Mouse (Mus musculus) fibroblast of lung, adult 2 months (primary cell): ENCODE results near the gene Tceal1.
"Not testable (repeated sequence)": the region's sequence is repeated elsewhere in the genome, so short reads cannot be mapped to it uniquely, and the experiment has no call there.

Experiments used
- DNase-seq: peaks from one replicate; pipeline ENCODE4 v3.0.0-alpha.2; 2011; ENCODE audit warnings: low read depth

Gene Tceal1

DNA sequence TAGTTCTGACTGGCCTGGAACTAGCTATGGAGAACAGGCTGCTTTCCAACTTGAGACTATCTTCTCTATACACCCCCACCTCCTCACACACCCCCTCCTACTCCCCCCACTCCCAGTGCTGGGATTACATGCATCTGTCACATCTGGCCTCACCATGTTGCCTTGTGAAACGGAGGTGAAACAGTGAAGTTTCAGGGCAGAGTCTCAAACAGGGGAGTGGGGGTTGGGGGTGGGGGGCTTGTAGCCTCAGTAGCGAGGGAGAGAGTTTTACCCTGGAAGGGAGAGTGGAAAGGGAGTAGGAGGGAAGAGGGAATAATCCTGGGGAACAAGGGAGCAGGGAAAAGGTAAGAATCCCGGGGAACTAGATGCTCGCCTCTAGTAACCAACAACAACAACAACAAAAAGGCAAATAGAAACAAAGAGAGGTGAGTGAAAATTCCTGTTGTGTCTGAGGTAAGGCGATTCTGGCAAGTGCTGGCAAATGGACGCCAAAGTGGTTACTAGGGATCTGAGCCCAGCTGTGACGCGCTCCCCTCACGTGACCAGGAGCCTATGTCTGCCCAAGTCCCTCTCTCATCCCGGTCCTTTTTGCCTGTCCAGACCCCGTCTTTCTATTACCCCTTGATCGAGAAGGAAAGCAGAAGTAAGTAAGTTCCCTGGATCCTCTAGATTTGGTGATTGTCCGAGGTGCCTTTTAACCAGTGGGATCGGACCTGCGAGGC lies at the start of gene Tceal1:
Gene Tceal1, plus strand, starts transcription at position 537 of the 722 bp plus-strand sequence.
- peak; percentile 40 for DNase-seq

DNA sequence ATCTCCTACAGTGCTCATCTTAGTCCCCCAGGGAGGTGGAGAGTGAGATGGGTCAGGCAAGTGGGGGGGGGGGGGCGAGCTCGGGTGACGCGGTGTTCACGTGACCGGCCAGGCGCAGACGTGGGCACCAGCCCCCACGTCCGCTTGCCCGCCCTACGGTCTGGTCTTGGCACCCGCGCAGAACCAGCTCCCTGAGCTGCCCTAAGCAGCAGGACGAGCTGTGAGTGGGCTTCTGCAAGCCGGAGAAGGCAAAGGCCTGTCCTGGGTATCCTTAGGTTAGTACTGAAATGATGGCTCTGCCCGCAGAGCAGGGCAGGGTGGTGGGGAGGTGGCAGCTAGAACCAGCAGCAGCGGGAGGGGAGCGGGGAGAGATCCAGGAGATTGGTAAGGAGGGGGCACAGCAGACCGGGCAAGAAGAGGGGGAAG lies 41.5 kb upstream of the Tceal1 start:
- DNase-seq = no peak

DNA sequence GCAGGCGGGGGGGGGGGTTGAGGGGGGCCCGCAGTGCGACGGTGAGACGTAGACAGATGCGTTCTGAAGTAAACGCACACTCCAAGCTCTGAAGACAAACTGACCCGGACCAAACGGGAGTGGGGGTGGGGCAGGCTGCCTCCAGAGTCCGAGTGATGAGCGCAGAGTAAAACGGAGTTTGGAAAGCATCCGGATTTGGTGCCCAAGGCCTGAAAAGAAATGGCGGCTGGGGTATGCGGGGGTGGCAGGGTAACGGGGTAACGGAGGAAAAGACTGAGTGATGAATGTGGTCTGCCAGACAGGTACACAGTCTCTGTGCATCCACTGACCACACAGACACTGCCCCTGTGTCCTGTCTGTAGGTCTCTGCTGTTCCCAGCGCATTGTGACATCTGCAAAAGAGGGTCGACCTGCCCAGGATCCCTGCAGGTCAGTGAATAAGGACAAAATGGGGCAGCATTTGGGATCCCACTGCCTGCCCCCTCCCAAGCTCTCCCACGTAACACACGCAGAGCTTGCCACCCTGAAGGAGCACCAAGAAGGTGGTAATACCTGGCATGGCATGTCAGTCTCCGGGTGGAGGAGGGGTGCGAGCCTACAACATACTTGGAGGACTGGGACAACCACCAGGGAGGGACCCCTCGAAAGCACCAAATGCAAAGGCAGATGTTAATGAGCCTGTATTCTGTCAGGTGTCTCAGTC lies 40.9 kb upstream of the Tceal1 start:
- DNase-seq = not testable (repeated sequence)

DNA sequence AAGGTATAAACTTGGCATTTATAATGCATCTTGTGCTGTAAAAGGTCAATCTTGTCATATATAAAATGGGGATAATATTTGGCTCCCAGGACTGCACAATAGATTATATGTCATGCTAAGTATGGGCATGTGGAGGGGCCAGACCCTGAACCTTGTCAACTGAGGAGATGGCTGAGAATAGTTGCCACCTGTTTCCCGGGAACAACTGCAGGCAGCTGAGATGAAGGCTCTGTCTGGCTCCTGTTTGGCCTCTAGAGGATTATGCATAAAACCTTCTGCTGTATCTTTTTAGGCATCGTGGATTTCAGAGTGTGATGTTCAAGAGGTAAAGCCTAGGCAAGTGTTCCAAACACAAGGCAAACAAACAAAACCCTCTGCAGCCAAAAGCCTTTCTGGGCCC lies 39.0 kb upstream of the Tceal1 start:
- no peak for DNase-seq

DNA sequence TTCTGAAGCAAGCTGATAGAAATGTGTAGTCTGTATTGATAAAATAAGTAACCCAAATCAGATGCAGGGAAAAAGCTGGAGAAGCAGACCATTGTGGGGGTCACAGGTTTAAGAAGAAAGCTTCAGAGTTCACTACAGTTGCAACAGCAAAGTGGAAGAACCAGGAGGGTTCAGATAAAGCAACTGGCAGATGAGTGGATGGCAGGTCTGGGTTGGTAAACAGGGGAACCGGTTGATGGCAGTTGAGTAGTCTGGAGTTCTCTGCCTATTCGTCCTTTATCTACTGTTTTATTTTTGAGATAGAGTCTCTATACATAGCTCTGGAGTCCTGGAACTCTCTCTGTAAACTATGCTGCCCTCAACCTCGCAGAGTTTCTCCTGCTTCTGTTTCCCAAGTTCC lies 26.8 kb upstream of the Tceal1 start:
- DNase-seq = no peak

DNA sequence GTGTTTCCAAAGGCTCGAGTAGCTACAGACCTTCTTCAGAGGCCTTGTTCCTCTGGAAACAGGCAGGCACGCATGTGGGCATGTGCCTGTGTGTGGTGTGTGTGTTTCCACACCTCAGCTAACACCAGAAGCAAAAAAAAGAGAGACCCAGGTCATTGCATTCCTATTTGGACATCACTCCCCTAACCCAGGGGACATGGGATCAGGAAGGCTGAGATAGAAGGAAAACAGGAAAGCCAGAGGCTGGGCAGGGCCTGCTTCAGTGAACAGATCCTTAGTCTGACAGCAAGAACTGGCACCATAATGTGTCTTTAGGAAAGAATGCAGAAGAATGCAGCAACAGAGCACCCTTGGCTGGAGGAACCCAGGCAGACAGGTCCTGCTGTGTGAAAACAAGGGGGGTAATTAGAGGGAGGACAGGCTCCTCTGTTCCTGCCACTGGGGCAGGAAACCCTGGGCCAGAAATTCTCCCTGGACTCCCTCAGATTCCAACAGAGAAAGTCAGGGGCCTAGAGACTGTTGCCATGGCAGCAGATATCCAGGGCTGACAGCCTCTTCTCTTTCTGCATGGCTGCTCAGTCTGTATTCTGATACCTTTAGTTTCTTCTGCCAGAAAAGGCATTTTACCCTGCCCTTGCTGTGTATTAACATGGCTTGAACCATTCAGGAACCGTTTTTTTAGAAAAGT lies 16.0 kb upstream of the Tceal1 start:
- not testable (repeated sequence) for DNase-seq

DNA sequence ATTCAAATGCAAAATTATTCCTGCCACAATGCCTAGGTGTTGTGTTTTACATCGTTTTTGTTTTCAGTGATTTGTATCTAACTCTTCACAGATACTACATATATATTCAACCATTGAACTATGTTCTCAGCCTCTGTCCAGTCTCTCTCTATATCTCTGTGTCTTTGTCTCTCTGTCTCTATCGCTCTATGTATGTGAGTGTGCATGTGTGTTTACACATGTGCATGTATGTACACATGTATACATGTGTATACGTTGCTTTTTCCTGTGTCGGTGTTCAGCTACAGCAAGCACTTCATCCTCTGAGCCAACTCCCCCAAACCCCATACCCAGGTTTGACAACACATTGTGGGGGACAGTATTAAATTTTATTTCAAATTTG lies 15.5 kb upstream of the Tceal1 start:
- DNase-seq = no peak

DNA sequence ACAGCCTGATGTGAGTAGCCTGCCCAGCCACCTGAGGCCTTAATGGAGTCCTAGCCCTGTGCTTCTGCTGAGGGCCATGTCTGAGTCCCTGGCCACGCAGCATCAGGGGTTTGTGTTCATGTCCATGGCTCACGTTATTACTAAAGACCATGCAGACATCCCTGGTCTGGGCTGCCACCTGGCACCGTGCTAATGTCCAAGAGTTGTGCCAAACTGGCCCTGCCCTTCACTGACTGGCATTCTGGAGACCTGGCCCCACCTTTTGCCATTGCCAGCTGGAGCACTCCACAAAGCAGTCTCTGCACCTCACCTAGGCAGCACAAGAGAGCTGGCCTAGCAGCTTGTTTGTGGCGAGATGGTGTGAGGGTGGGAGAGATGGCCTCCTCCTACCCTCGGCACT lies 14.6 kb upstream of the Tceal1 start:
- no peak for DNase-seq

DNA sequence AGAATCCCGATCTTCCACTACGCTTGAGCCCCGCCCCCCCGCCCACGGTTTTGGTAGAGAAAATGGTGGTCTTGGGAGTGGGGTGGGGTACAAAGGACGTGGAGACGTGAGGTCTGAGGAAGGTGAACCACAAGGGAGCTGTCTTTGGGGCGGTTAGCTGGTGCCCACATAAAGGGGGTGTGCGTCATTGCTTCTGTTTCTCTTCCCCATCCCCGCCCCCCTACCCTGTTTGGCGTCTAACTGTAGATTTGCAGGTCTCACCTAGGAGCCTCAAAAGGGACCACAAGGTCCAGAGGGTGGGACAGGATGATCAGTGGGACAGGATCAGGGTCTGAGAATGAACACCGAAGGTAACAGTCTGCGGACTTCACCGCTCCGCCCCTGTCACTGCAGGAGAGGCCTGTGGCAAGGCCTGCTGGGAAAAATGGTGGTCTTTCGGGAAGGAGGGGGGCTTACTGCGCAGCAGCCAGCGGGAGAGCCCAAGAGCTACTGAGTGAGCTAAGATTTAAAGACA lies 443 bp downstream of the Tceal1 start:
- peak; percentile 6 for DNase-seq

DNA sequence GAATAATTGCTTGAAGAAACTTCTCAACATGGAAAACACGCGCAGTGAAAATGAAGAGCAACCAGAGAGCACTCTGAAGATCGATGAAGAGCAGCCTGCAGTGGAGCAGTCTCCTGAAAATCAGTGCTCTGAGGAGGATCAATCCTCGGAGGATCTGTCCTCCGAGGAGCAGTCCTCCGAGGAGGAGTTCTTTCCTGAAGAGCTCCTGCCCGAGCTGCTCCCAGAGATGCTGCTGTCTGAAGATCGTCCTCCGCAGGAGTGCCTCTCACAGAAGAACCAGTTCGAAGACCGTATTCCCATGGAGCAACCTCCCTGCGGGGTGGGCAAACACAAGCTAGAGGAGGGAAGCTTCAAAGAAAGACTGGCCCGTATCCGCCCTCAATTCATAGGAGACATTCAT lies 1.0 kb downstream of the Tceal1 start:
- no peak for DNase-seq

DNA sequence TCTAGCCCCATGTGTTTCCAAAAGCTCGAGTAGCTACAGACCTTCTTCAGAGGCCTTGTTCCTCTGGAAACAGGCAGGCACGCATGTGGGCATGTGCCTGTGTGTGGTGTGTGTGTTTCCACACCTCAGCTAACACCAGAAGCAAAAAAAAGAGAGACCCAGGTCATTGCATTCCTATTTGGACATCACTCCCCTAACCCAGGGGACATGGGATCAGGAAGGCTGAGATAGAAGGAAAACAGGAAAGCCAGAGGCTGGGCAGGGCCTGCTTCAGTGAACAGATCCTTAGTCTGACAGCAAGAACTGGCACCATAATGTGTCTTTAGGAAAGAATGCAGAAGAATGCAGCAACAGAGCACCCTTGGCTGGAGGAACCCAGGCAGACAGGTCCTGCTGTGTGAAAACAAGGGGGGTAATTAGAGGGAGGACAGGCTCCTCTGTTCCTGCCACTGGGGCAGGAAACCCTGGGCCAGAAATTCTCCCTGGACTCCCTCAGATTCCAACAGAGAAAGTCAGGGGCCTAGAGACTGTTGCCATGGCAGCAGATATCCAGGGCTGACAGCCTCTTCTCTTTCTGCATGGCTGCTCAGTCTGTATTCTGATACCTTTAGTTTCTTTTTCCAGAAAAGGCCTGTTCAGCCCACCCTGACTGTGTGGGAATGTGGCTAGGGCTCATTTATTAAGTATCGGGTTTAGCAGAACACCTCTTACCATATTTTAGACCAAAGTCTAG lies 7.1 kb downstream of the Tceal1 start:
- not testable (repeated sequence) for DNase-seq

DNA sequence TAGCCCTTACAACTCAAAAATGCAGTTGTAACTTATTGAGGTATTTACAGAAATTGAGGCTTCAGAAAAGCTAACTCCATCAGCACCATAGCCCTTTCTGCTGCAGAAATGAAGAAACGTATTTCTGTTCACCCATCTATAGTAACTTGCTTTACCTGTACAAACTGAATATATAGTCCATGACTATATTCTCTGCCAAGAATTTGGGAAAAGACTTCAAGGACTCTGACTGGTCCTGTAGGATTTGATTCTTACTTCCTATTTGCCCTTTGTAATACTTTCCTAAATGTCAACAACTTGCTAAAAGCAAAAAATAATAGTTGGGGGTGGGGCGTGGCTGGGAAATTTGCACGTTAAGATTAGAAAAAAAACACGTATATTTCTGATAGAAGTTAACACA lies 24.2 kb downstream of the Tceal1 start:
- no peak for DNase-seq

DNA sequence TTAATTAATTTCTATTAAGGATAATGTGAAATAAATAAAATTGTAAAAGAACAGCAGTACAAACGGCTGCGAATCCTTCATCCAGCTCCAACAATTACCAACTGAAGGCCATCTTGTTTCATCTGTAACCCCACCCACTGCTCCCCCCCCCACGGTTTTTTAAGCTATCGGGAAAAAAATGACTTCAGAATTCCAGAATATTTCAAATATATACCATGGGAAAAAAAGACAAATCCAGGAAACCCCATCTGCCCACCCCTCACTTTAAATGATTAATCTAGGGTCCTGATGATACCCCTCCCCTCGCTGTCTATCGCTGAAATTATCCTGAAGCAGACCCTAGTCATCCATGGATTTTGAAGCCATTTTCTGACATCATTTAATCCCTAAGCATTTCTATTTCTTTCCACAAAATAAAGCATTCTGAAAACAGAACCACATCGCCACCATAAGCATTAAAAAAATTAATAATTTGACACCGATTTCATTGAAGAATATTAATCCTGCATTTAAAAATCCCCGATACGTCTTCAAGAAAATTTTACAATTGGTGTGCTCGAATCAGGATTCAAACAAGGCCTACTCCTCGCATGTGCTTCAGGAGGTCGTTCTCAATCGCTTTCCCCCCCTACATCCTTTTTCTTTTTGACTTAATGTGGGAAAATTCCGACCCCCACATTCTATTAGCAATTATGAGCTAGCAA lies 32.5 kb downstream of the Tceal1 start:
- DNase-seq = no peak

DNA sequence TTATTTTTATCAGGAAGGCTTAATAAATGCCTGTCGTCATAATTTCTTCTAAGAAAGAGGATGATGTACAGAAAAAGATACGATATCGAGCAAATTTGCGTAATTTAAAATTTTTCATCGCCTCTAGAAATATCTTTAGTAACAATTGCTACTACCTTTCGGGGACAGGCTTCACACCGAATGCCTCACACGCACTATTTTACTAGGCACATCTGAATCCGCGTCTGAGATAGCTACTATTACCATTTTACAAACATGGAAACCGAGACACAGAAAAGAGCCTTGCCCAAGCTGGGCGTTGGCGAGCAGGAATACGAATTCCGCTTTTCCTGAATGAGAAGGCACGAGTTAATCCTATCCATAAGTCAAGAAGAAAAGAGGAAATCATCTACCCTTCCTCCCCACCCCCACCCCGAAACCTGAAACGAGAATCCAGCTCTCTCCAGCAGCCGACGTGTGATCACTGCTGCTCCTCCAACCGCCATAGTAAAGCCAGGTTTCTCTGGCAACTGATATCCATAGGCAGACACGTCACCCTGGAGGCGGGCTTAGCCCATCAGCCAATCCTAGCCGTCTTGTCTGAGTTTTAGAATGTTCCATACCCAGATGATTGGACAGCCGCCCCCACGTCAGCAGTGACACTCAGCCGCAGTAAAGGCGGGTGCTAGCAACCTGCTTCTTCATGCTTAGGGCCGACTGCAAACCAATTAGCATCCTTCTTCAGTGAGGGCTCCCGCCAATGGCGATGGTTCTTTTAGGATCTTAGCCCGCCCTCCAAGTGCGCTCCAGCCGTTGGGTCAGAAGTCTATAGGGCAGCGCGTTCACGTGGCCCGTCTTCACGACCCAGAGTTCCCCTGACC lies 33.2 kb downstream of the Tceal1 start:
- DNase-seq = peak; percentile 95

DNA sequence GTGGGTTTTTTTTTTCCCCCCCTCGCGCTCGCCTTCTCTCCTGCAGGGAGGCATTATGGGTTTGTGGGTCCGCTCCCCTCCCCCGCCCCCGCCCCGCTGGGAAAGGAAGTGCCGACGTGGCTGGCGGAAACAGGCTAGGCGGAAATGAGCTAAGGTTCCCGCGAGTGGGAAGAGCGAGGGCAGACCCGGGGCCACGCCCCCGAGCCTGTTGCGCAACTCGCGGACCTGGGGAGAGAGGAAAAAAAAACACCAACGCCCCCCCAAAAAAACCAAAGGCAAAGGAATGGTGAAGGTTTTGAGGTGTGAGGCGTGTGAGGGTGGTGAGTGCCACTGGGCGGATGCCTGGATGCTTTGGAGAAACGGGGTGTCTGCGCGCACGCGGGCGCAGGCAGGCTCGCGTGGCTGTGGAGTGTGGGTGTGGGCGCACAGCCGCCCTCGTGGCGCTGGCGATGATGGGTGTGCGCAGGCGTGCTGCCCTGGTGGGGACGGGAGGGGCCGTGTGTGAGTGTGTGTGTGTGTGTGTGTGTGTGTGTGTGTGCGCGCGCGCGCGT lies 33.9 kb downstream of the Tceal1 start:
- peak; percentile 46 for DNase-seq

DNA sequence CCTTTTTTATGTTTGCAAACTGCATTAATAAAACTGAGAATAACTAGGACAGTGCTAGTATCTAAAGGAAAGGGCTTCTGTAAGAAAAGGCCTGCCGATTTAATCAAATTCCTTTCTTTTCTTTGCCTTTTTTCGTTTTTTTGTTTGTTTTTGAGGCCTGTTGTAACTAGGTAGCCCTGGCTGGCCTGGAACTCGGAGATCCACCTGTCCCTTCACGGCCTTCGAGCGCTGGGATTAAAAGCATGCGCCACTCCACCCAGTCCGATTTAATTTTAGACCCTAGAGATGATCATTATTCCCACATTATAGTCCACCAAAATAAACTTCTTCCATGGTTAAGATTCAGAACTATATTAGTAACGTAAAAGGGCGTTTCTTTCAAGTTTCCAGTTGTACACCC lies 34.5 kb downstream of the Tceal1 start:
- no peak for DNase-seq

DNA sequence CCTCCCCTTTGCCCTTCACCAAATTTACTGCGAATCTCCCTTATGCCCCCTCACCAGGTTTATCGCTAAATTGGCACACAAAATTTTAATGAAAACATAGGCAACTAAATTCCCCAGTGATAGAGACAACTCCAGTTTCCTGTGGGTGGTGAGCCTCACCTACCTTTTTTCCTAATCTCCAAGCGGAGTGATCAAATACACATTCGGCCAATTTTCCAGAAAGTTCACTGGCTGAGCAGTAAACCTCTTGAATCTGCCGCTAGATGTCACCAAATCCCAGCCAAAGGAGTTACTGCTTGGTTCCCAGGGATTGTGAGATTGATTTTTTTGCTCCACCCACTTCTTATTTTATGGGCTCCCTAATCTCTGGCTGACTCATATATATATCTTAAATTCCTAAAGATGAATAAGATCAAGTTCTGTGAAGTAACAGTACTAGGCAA lies 34.9 kb downstream of the Tceal1 start:
- DNase-seq = peak; percentile 37

DNA sequence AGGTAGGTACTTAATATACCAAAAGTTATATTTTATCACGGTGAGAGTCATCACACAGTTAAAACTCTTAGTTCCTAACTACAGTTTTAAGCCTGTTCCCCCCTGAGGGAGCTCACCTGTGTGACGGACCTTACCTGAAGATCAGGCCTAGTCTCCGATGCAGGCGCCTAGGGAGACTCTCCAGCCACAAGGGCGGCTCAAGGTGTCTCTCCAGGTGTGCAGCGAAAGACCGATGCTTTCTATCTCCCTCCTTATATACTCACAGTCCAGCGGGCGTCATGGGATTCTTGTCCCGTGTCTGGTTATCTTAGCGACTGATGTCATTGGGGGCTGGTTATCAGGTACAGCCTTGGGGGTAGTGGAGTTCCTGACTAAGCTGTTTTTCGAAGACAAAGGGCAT lies 35.7 kb downstream of the Tceal1 start, which contains the start of gene Morf4l2:
Gene Morf4l2, minus strand, starts transcription at position 232 of the 400 bp plus-strand sequence.
- no peak for DNase-seq

DNA sequence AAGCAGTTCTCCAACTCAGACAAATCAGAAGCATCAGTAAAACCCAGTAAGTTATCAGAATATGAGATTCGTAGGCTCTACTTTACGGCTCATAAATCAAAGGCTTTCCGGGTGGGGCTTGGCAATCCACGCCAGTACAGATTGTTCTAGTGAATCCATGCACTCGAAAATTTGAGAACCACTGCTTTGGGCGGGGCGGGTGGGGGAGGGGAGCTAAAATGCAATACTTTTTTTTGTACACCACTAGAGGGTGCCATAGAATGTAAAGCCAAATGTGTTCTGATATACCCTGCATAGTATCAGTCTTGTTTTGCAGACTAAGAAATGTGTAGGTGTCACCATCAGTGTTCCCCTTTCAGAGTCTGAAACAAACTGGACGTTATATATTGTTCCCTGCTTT lies 36.9 kb downstream of the Tceal1 start:
- no peak for DNase-seq

DNA sequence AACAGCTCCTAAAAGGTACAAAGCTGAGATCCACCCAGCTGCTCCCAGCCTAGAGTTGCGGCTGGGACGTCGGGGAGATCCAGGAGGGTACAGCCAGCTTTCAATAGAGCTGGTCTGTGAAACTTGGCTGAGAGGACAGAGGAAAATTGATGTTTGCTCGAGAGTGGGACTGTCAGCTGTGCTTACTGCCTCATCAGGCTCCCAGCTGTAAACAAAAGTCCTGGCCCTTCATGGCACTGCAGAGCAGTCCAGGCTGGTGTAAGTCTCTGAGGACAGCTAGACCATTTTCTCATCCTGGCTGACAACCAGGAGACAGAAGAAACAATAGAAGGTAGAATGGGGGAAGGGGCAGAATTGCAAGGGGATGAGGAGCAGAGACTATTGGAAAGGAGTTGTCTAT lies 41.5 kb downstream of the Tceal1 start:
- no peak for DNase-seq
